Mouse (Mus musculus): ENCODE results near the gene Snf8. TPM values are rescaled to one million over a fixed set of nuclear protein-coding genes. Genes with fewer than 3 reads are reported as not detected.

Gene Snf8
- polyA plus RNA-seq, 1 experiment from 2014 or later = 46.6 TPM

- ATAC-seq (ENCODE audit: insufficient read depth, low FRiP score, low TSS enrichment) = no peak
- H3K36me3 ChIP-seq (ENCODE audit: control insufficient read depth, insufficient read depth, low read length) = peaks cover 3% of the 10 kb centered on the region; the same call in 1 of the 2 replicates
- 9% methylated on average over 6 of the region's 6 CpGs for WGBS
- peak overlapping the region; percentile 91 for H3K4me3 ChIP-seq (ENCODE audit: low read depth, low read length)
- peak overlapping the region; percentile 93 for H3K4me2 ChIP-seq (ENCODE audit: low read depth)
- H3K9ac ChIP-seq (ENCODE audit: low read length) = peak overlapping the region; percentile 81
- H3K9me3 ChIP-seq (ENCODE audit: control insufficient read depth, low read length) = no peaks in the 10 kb centered on the region
- no peak for DNase-seq (ENCODE audit: low spot score)
- H3K27ac ChIP-seq (ENCODE audit: low read depth, low read length) = no peak overlapping the region
- no peaks in the 10 kb centered on the region for H3K27me3 ChIP-seq (ENCODE audit: control insufficient read depth, insufficient read depth, low read length)
- H3K4me1 ChIP-seq (ENCODE audit: control insufficient read depth, insufficient read depth, low read length) = peaks cover 8% of the 10 kb centered on the region
Measured at GRCm38 (mm10) chr11:96035133-96035532, 448 bp downstream of the Snf8 start.

GRCm38 (mm10) chr11:96037499-96037898 lies 2.8 kb downstream of the Snf8 start:
- Histone ChIP-seq H3K4me2 (ENCODE audit: low read depth) (no peak overlapping the region), H3K4me3 (ENCODE audit: low read depth, low read length) (no peak overlapping the region), H3K27ac (ENCODE audit: low read depth, low read length) (no peak overlapping the region), H3K27me3 (ENCODE audit: control insufficient read depth, insufficient read depth, low read length) (no peaks in the 10 kb centered on the region), H3K9me3 (ENCODE audit: control insufficient read depth, low read length) (no peaks in the 10 kb centered on the region), H3K4me1 (ENCODE audit: control insufficient read depth, insufficient read depth, low read length) (peaks cover 8% of the 10 kb centered on the region), H3K36me3 (ENCODE audit: control insufficient read depth, insufficient read depth, low read length) (peaks cover 5% of the 10 kb centered on the region; the same call in 1 of the 2 replicates), H3K9ac (ENCODE audit: low read length) (no peak overlapping the region)
- WGBS = 93% methylated on average over 5 of the region's 5 CpGs
- ATAC-seq (ENCODE audit: insufficient read depth, low FRiP score, low TSS enrichment) (no peak), DNase-seq (ENCODE audit: low spot score) (no peak)

- Histone ChIP-seq H3K4me1 (ENCODE audit: control insufficient read depth, insufficient read depth, low read length) (peaks cover 8% of the 10 kb centered on the region), H3K9me3 (ENCODE audit: control insufficient read depth, low read length) (no peaks in the 10 kb centered on the region), H3K36me3 (ENCODE audit: control insufficient read depth, insufficient read depth, low read length) (peaks cover 5% of the 10 kb centered on the region; the same call in 1 of the 2 replicates), H3K27ac (ENCODE audit: low read depth, low read length) (no peak overlapping the region), H3K27me3 (ENCODE audit: control insufficient read depth, insufficient read depth, low read length) (no peaks in the 10 kb centered on the region), H3K9ac (ENCODE audit: low read length) (no peak overlapping the region), H3K4me2 (ENCODE audit: low read depth) (no peak overlapping the region), H3K4me3 (ENCODE audit: low read depth, low read length) (no peak overlapping the region)
- no peak for DNase-seq (ENCODE audit: low spot score)
- 92% methylated on average over 1 of the region's 1 CpGs for WGBS
- no peak for ATAC-seq (ENCODE audit: insufficient read depth, low FRiP score, low TSS enrichment)
Measured at GRCm38 (mm10) chr11:96038560-96038959, 3.9 kb downstream of the Snf8 start.

GRCm38 (mm10) chr11:96044803-96045567 lies 10.3 kb downstream of the Snf8 start:
- H3K4me1 ChIP-seq (ENCODE audit: control insufficient read depth, insufficient read depth, low read length) = no peaks in the 10 kb centered on the region
- H3K4me2 ChIP-seq (ENCODE audit: low read depth) = no peak overlapping the region
- no peak overlapping the region for H3K4me3 ChIP-seq (ENCODE audit: low read depth, low read length)
- DNase-seq (ENCODE audit: low spot score) = no peak
- H3K27ac ChIP-seq (ENCODE audit: low read depth, low read length) = no peak overlapping the region
- WGBS = 87% methylated on average over 11 of the region's 11 CpGs
- peaks cover 14% of the 10 kb centered on the region for H3K36me3 ChIP-seq (ENCODE audit: control insufficient read depth, insufficient read depth, low read length)
- no peak overlapping the region for H3K9ac ChIP-seq (ENCODE audit: low read length)
- ATAC-seq (ENCODE audit: insufficient read depth, low FRiP score, low TSS enrichment) = no peak
- H3K27me3 ChIP-seq (ENCODE audit: control insufficient read depth, insufficient read depth, low read length) = no peaks in the 10 kb centered on the region
- no peaks in the 10 kb centered on the region for H3K9me3 ChIP-seq (ENCODE audit: control insufficient read depth, low read length)

GRCm38 (mm10) chr11:96046028-96046427 lies 11.3 kb downstream of the Snf8 start:
- WGBS = 86% methylated on average over 8 of the region's 8 CpGs

GRCm38 (mm10) chr11:96046793-96047192 lies 12.1 kb downstream of the Snf8 start:
- ATAC-seq (ENCODE audit: insufficient read depth, low FRiP score, low TSS enrichment) (no peak), DNase-seq (ENCODE audit: low spot score) (no peak)
- 86% methylated on average over 2 of the region's 2 CpGs for WGBS
- Histone ChIP-seq H3K4me1 (ENCODE audit: control insufficient read depth, insufficient read depth, low read length) (no peaks in the 10 kb centered on the region), H3K27ac (ENCODE audit: low read depth, low read length) (no peak overlapping the region), H3K27me3 (ENCODE audit: control insufficient read depth, insufficient read depth, low read length) (no peaks in the 10 kb centered on the region), H3K4me3 (ENCODE audit: low read depth, low read length) (no peak overlapping the region), H3K9me3 (ENCODE audit: control insufficient read depth, low read length) (no peaks in the 10 kb centered on the region), H3K9ac (ENCODE audit: low read length) (no peak overlapping the region), H3K36me3 (ENCODE audit: control insufficient read depth, insufficient read depth, low read length) (peaks cover 18% of the 10 kb centered on the region), H3K4me2 (ENCODE audit: low read depth) (no peak overlapping the region)

More at GRCm38 (mm10) chr11:96046028-96046427, 11.3 kb downstream of the Snf8 start:
- H3K4me3 ChIP-seq (ENCODE audit: low read depth, low read length) = no peak overlapping the region
- no peak for ATAC-seq (ENCODE audit: insufficient read depth, low FRiP score, low TSS enrichment)
- no peak overlapping the region for H3K27ac ChIP-seq (ENCODE audit: low read depth, low read length)
- H3K27me3 ChIP-seq (ENCODE audit: control insufficient read depth, insufficient read depth, low read length) = no peaks in the 10 kb centered on the region
- no peak overlapping the region for H3K4me2 ChIP-seq (ENCODE audit: low read depth)
- no peak for DNase-seq (ENCODE audit: low spot score)
- H3K9me3 ChIP-seq (ENCODE audit: control insufficient read depth, low read length) = no peaks in the 10 kb centered on the region
- H3K36me3 ChIP-seq (ENCODE audit: control insufficient read depth, insufficient read depth, low read length) = peaks cover 13% of the 10 kb centered on the region
- no peaks in the 10 kb centered on the region for H3K4me1 ChIP-seq (ENCODE audit: control insufficient read depth, insufficient read depth, low read length)
- no peak overlapping the region for H3K9ac ChIP-seq (ENCODE audit: low read length)

- Histone ChIP-seq H3K36me3 (ENCODE audit: control insufficient read depth, insufficient read depth, low read length) (peaks cover 18% of the 10 kb centered on the region), H3K4me1 (ENCODE audit: control insufficient read depth, insufficient read depth, low read length) (no peaks in the 10 kb centered on the region), H3K9me3 (ENCODE audit: control insufficient read depth, low read length) (no peaks in the 10 kb centered on the region), H3K4me3 (ENCODE audit: low read depth, low read length) (no peak overlapping the region), H3K27ac (ENCODE audit: low read depth, low read length) (no peak overlapping the region), H3K9ac (ENCODE audit: low read length) (no peak overlapping the region), H3K4me2 (ENCODE audit: low read depth) (no peak overlapping the region), H3K27me3 (ENCODE audit: control insufficient read depth, insufficient read depth, low read length) (no peaks in the 10 kb centered on the region)
- no peak for DNase-seq (ENCODE audit: low spot score)
- ATAC-seq (ENCODE audit: insufficient read depth, low FRiP score, low TSS enrichment) = no peak
- WGBS = 84% methylated on average over 4 of the region's 4 CpGs
Measured at GRCm38 (mm10) chr11:96047469-96048373, 13.0 kb downstream of the Snf8 start.

- 86% methylated on average over 4 of the region's 4 CpGs for WGBS
- DNase-seq (ENCODE audit: low spot score) (no peak), ATAC-seq (ENCODE audit: insufficient read depth, low FRiP score, low TSS enrichment) (no peak)
- Histone ChIP-seq H3K27me3 (ENCODE audit: control insufficient read depth, insufficient read depth, low read length) (no peaks in the 10 kb centered on the region), H3K36me3 (ENCODE audit: control insufficient read depth, insufficient read depth, low read length) (peaks cover 21% of the 10 kb centered on the region), H3K4me1 (ENCODE audit: control insufficient read depth, insufficient read depth, low read length) (no peaks in the 10 kb centered on the region), H3K4me2 (ENCODE audit: low read depth) (no peak overlapping the region), H3K27ac (ENCODE audit: low read depth, low read length) (no peak overlapping the region), H3K9ac (ENCODE audit: low read length) (no peak overlapping the region), H3K4me3 (ENCODE audit: low read depth, low read length) (no peak overlapping the region), H3K9me3 (ENCODE audit: control insufficient read depth, low read length) (no peaks in the 10 kb centered on the region)
Measured at GRCm38 (mm10) chr11:96049939-96050338, 15.3 kb downstream of the Snf8 start.

Measured in neural tube, embryonic 11.5 days (tissue).